Mouse (Mus musculus) lung, adult 2 months (tissue): ENCODE results near the gene Cntfr. TPM values are rescaled to one million over a fixed set of nuclear protein-coding genes. Genes with fewer than 3 reads are reported as not detected.

ENCODE experiments used
- DNase-seq: peaks from one replicate; pipeline ENCODE4 v3.0.0; 2022
- H3K4me1 ChIP-seq: fragments of 200-500 bp; 2 replicates; pipeline ENCODE4 v1.6.1; 2011; ENCODE audit warnings: low read length; ENCODE audit not compliant: control insufficient read depth, insufficient read depth
- H3K4me3 ChIP-seq: fragments of 200-500 bp; replicated peaks from 2 replicates; pipeline ENCODE3; 2011; ENCODE audit warnings: low read depth, mild to moderate bottlenecking, control low read depth, low read length; ENCODE audit errors: extremely low read depth
- CTCF ChIP-seq: fragments of 200-500 bp; IDR thresholded peaks from 2 replicates; pipeline ENCODE4 v1.5.1; 2011; ENCODE audit warnings: mild to moderate bottlenecking, low read length, control low read depth; ENCODE audit not compliant: insufficient read depth
- POLR2A ChIP-seq: fragments of 200-500 bp; IDR thresholded peaks from 2 replicates; pipeline ENCODE4 v1.6.1; 2011; ENCODE audit warnings: low read depth, mild to moderate bottlenecking, control low read depth, low read length, borderline replicate concordance; ENCODE audit errors: extremely low read depth
- WGBS: fragments of 180-500 bp; shearing (Covaris S2); methylation state at CpG from one replicate; pipeline ENCODE4 v1.1.7; 2018; 5-methylcytosine and 5-hydroxymethylcytosine counted together
- polyA plus RNA-seq: library from polyadenylated mRNA; depleted of rRNA; stranded (reverse); fragments of >200 nt; gene quantifications from 2 replicates; pipeline ENCODE4 v1.2.3, GENCODE M21; 2012

Cntfr gene
- polyA plus RNA-seq, 1 experiment = 10.5 TPM

GRCm38 (mm10) chr4:41635906-41636305, 61.0 kb downstream of the Cntfr start:
- peaks cover 5% of the 10 kb centered on the region for H3K4me1 ChIP-seq
- no peak for TF ChIP-seq CTCF
- no peak for TF ChIP-seq POLR2A
- WGBS = 77% methylated on average over 2 of the region's 2 CpGs
- no peak overlapping the region for H3K4me3 ChIP-seq
- DNase-seq = no peak

DNA sequence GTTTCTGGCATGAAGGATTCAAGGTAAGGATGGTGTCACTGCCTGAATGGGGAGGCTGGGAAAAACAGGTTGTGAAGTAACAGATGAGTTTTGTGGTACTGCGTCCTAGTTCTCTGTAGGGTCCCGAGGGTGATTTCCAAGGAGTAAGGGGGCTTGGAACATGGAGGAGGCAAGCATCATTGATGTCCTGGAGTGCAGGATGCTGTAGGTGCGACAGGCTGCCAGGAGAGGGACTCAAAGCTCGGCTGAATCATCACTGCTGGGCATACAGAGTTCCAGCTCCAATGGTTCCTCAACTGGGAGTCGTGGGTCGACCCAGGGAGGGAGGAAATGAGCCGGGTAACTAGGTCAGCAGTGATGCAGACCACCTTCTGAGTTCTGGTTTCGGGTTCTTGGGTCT, 61.7 kb downstream of the Cntfr start:
- whole genome bisulfite sequencing = 81% methylated on average over 8 of the region's 8 CpGs
- H3K4me3 ChIP-seq = no peak overlapping the region
- TF ChIP-seq CTCF (no peak), POLR2A (no peak)
- no peak for DNase-seq
- peaks cover 6% of the 10 kb centered on the region for H3K4me1 ChIP-seq

DNA sequence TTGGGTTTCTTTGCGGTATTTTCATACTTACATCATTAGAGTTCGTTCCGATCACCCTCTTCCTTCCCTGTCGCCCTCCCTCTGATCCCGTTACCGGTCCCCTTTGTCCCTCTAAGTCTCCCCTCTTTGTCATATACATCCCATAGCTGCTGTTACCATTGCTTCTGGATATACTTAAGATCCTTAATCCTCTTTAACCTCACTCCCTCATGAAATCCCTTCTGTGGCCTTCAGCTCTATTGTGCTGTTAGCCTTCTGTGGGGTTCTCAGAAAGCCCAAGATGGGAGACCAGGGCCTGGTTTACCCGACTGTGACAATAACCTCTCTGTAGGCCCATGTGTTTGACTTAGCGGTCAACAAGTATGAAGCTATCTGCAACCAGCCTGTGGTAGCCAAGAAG, 62.3 kb downstream of the Cntfr start:
- 94% methylated on average over 8 of the region's 8 CpGs for WGBS
- TF ChIP-seq CTCF = no peak
- no peak for TF ChIP-seq POLR2A

DNA sequence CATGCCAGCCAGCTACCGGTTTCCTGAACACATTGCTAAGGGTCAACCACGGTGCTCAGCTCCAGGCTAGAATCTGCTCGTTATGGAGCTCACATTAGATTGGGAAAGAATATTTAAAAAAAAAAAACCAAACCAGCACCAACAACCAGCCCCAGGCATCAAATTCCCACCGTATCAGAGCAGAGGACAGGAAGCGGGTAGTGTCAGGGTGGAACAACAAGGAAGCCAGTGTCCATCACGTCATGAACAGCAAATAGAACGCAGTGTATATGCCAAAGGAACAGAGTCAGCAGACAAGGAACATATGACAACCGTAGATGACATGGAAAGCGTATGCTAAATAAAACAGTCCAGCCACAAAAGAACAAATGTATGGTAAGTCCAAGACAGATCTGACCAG, 63.9 kb downstream of the Cntfr start:
- 48% methylated on average over 9 of the region's 9 CpGs for WGBS
- no peak for TF ChIP-seq POLR2A
- TF ChIP-seq CTCF = no peak
- no peak for DNase-seq
- no peak overlapping the region for H3K4me3 ChIP-seq
- H3K4me1 ChIP-seq = peaks cover 6% of the 10 kb centered on the region

More for the DNA sequence above, 62.3 kb downstream of the Cntfr start:
- peaks cover 6% of the 10 kb centered on the region for H3K4me1 ChIP-seq
- H3K4me3 ChIP-seq = no peak overlapping the region
- DNase-seq = no peak

DNA sequence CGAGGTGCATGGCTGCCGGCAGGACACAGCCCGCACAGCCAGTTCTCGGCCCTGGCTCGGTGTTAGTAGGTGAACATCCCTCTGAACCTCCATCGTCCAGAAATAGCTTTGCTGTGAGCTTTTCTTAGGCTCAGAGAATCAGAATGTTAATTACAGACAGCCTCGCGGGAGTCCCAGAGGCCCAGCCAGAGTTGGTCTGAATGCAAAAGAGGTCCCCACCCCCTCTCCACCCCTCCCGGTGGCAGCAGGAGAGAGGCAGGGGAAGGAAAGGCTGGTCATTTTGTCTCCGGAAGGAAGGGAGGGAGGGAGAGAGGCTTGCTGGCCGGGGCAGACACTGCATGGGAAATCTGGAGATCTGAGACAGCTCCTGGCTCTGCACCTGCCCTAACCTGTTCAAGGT, 65.5 kb downstream of the Cntfr start:
- WGBS = 14% methylated on average over 11 of the region's 11 CpGs
- DNase-seq = no peak
- TF ChIP-seq POLR2A (no peak), CTCF (no peak)
- peaks cover 6% of the 10 kb centered on the region for H3K4me1 ChIP-seq
- no peak overlapping the region for H3K4me3 ChIP-seq

DNA sequence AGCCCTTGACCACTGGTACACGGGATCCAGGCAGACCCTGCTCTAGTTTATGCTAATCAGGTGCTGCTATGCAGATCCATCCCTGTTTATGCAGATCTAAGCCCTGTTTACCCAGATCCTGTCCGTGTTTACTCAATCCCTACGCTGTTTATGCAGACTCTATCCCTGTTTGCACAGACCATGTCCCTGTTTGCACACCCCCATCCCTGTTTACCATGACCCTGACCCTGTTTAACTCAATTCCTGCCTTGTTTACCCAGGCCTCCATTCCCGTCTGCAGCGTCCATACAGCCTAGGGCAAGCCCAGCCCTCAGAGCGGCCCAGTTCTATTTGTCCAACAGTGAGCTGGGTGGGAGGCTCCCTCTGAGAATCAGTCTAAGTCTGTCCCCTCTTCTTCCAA, 66.7 kb downstream of the Cntfr start:
- H3K4me1 ChIP-seq = peaks cover 6% of the 10 kb centered on the region
- TF ChIP-seq CTCF (no peak), POLR2A (no peak)
- no peak overlapping the region for H3K4me3 ChIP-seq
- WGBS = 52% methylated on average over 6 of the region's 6 CpGs
- no peak for DNase-seq

- no peak for TF ChIP-seq POLR2A
- TF ChIP-seq CTCF = no peak
- 25% methylated on average over 8 of the region's 8 CpGs for WGBS
- peaks cover 6% of the 10 kb centered on the region for H3K4me1 ChIP-seq
- no peak overlapping the region for H3K4me3 ChIP-seq
- no peak for DNase-seq
Observed at GRCm38 (mm10) chr4:41628202-41628927, 68.5 kb downstream of the Cntfr start.

DNA sequence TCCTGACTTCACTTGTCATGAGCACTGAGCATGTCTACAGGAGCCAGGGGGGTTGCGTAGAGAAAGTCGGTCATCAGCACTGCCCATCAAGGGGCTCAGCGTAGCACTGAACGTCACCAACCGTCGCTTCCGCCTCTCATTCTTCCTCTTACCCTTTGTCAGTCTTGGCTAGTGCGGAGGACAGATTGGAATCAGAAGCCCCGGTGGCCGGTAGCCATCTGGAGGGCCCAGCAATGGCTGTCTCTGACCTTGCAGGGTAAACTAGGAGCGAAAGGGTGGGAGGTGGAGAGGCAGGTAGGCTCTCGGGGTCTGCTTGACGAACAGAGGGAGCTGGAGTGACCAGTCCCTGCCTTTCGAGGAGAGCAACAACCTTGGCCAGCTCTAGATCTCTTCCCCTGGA, 74.8 kb downstream of the Cntfr start:
- no peak for DNase-seq
- no peaks in the 10 kb centered on the region for H3K4me1 ChIP-seq
- WGBS = 89% methylated on average over 14 of the region's 14 CpGs
- H3K4me3 ChIP-seq = no peak overlapping the region
- TF ChIP-seq POLR2A (no peak), CTCF (no peak)

DNA sequence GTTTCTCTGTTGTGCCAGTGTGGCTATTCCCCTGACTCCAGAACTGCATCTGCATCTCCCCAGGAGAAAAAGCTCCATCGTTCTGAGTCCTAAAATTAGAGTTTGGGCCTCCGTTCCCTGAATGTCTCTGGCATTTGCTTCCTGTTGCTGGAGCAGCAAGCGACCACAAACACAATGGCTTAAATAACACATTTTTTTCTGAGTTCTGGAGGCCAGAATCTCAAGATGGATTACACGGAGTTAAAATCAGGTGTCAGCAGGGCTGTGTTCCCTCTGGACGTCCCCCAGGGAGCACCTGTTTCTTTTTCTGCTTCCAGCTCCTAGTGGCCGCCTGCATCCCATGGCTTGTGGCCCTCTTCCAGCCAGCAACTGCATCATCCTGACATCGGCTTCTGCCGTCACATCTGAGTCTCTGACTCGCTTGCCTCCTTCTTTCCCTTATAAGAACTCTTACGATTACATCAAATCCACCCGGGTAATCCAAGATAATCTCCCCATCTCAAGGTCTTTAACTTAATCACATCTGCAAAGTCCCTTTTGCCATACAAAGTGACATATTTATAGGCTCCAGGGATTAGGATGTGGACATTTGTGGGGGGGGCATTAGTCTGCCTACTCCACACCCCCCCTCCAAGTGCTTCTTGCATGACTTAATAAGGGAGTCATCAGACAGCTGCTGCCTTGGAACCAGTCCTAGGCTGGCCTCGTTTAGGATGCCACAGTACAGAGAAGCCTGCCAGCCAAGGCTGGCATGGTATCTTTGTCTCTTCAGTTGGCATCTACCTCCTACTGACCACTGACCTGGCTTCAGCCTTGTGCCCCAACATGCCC, 77.8 kb downstream of the Cntfr start:
- TF ChIP-seq POLR2A (no peak), CTCF (no peak)
- Histone ChIP-seq H3K4me3 (no peak overlapping the region), H3K4me1 (no peaks in the 10 kb centered on the region)
- WGBS = 55% methylated on average over 12 of the region's 12 CpGs
- no peak for DNase-seq
